Mouse (Mus musculus): ENCODE data around the gene Arfgef2. TPM values are rescaled to one million over a fixed set of nuclear protein-coding genes. Genes with fewer than 3 reads are reported as not detected.

The Arfgef2 gene
- polyA plus RNA-seq, 1 experiment from 2014 or later = 4.0 TPM

DNA sequence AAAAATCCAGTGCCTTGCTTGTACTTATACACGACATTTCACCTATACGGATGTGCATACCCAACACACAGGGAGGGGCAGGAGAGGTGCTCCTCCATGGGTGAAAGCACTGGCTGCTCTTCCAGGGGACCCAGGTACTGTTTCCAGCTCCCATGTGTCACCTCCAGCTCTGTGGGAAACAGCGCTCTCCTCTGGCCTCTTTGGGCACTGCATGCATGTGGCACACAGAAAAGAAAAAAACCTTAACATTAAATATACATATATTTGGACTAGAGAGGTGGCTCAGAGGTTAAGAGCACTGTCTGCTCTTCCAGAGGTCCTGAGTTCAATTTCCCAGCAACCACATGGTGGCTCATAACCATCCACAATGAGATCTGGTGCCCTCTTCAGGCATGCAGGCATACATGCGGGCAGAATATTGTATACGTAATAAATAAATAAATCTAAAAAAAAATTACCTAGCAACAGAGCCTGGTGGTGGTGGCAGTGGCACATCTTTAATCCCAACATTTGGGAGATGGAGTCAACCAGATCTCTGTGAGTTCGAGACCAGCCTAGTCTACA lies 98.4 kb downstream of the Arfgef2 start:
- WGBS = 94% methylated on average over 6 of the region's 6 CpGs
- no peak overlapping the region for H3K27ac ChIP-seq (replicated peaks; ENCODE audit: low read depth, low read length)
- H3K9ac ChIP-seq (replicated peaks; ENCODE audit: low read length) = no peak overlapping the region
- no peaks in the 10 kb centered on the region for H3K36me3 ChIP-seq (replicated peaks; ENCODE audit: control insufficient read depth, insufficient read depth, low read depth, low read length)
- DNase-seq (ENCODE audit: low spot score) (no peak), ATAC-seq (replicated peaks; ENCODE audit: insufficient number of reproducible peaks, low FRiP score, low TSS enrichment, low read depth) (no peak)
- H3K9me3 ChIP-seq (replicated peaks; ENCODE audit: control insufficient read depth, low read length) = no peaks in the 10 kb centered on the region
- H3K4me1 ChIP-seq (ENCODE audit: control insufficient read depth, insufficient read depth, low read length) = no peaks in the 10 kb centered on the region
- H3K4me3 ChIP-seq (ENCODE audit: low read depth, low read length) = no peak overlapping the region
- H3K4me2 ChIP-seq (ENCODE audit: low read depth, low read length) = no peak overlapping the region
- no peaks in the 10 kb centered on the region for H3K27me3 ChIP-seq (ENCODE audit: control insufficient read depth, insufficient read depth, low read length)

- H3K4me1 ChIP-seq (ENCODE audit: control insufficient read depth, insufficient read depth, low read length) = no peaks in the 10 kb centered on the region
- no peaks in the 10 kb centered on the region for H3K9me3 ChIP-seq (replicated peaks; ENCODE audit: control insufficient read depth, low read length)
- peak within 1 kb of the TSS; percentile 93 for H3K4me3 ChIP-seq (ENCODE audit: low read depth, low read length)
- H3K27me3 ChIP-seq (ENCODE audit: control insufficient read depth, insufficient read depth, low read length) = no peaks in the 10 kb centered on the region
- H3K27ac ChIP-seq (replicated peaks; ENCODE audit: low read depth, low read length) = peak within 1 kb of the TSS; percentile 91
- peak within 1 kb of the TSS; percentile 83 for H3K4me2 ChIP-seq (ENCODE audit: low read depth, low read length)
- DNase-seq (ENCODE audit: low spot score) = peak; percentile 99
- peak within 1 kb of the TSS; percentile 87 for H3K9ac ChIP-seq (replicated peaks; ENCODE audit: low read length)
- WGBS = under 1% methylated on average over 79 of the region's 80 CpGs
- ATAC-seq (replicated peaks; ENCODE audit: insufficient number of reproducible peaks, low FRiP score, low TSS enrichment, low read depth) = peak; percentile 96
- H3K36me3 ChIP-seq (replicated peaks; ENCODE audit: control insufficient read depth, insufficient read depth, low read depth, low read length) = no peaks in the 10 kb centered on the region; the same call in 1 of the 2 replicates
Observed at GRCm38 (mm10) chr2:166905711-166906522, 100.5 kb downstream of the Arfgef2 start, which contains the start of gene Cse1l. Gene Cse1l, plus strand, starts transcription at chr2:166906040.

DNA sequence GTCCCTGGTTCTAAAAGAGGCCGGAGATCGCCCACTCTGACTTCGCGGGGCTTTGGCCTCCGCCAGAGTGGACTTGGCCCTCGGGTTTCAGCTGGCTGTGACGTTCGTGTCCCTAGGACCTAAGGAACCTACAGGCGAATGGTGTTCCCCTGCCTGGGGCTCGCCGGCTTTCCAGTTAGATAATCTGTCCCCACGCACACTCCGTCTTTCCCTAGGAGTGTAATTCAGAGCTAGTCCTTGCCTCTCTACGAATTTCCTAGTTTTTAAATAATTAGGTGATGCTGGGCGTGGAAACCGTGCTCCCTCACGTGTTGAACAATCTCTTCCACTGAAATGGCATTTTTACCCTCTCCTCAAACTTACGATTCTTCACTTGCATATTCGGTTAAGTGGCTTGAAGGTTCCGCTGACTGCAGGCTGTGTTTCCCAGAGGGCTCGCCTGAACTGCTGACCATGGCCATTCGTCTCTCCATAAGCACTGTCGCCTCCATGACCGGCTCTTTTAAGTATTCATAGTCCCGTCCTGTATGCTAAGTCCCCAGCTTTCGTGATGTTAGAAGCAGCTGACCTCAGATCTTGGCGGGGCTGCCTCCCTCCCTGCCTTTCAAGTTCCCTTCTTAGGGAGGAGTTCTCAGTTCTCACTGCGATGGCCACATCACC lies 101.3 kb downstream of the Arfgef2 start:
- no peaks in the 10 kb centered on the region for H3K27me3 ChIP-seq (ENCODE audit: control insufficient read depth, insufficient read depth, low read length)
- no peaks in the 10 kb centered on the region for H3K4me1 ChIP-seq (ENCODE audit: control insufficient read depth, insufficient read depth, low read length)
- H3K36me3 ChIP-seq (replicated peaks; ENCODE audit: control insufficient read depth, insufficient read depth, low read depth, low read length) = no peaks in the 10 kb centered on the region; the same call in 1 of the 2 replicates
- 1% methylated on average over 28 of the region's 28 CpGs for WGBS
- peak; percentile 37 for ATAC-seq (replicated peaks; ENCODE audit: insufficient number of reproducible peaks, low FRiP score, low TSS enrichment, low read depth)
- H3K9me3 ChIP-seq (replicated peaks; ENCODE audit: control insufficient read depth, low read length) = no peaks in the 10 kb centered on the region
- DNase-seq (ENCODE audit: low spot score) = no peak
- H3K9ac ChIP-seq (replicated peaks; ENCODE audit: low read length) = peak overlapping the region; percentile 87
- peak overlapping the region; percentile 83 for H3K4me2 ChIP-seq (ENCODE audit: low read depth, low read length)
- peak overlapping the region; percentile 93 for H3K4me3 ChIP-seq (ENCODE audit: low read depth, low read length)
- H3K27ac ChIP-seq (replicated peaks; ENCODE audit: low read depth, low read length) = peak overlapping the region; percentile 91; the same call in 1 of the 2 replicates

- H3K27ac ChIP-seq (replicated peaks; ENCODE audit: low read depth, low read length) = no peak overlapping the region
- H3K36me3 ChIP-seq (replicated peaks; ENCODE audit: control insufficient read depth, insufficient read depth, low read depth, low read length) = no peaks in the 10 kb centered on the region; the same call in 1 of the 2 replicates
- H3K4me3 ChIP-seq (ENCODE audit: low read depth, low read length) = no peak overlapping the region
- no peaks in the 10 kb centered on the region for H3K4me1 ChIP-seq (ENCODE audit: control insufficient read depth, insufficient read depth, low read length)
- H3K9ac ChIP-seq (replicated peaks; ENCODE audit: low read length) = no peak overlapping the region
- no peak overlapping the region for H3K4me2 ChIP-seq (ENCODE audit: low read depth, low read length)
- 98% methylated on average over 3 of the region's 3 CpGs for WGBS
- ATAC-seq (replicated peaks; ENCODE audit: insufficient number of reproducible peaks, low FRiP score, low TSS enrichment, low read depth) (no peak), DNase-seq (ENCODE audit: low spot score) (no peak)
- no peaks in the 10 kb centered on the region for H3K9me3 ChIP-seq (replicated peaks; ENCODE audit: control insufficient read depth, low read length)
- H3K27me3 ChIP-seq (ENCODE audit: control insufficient read depth, insufficient read depth, low read length) = no peaks in the 10 kb centered on the region
Observed at GRCm38 (mm10) chr2:166909729-166910128, 104.3 kb downstream of the Arfgef2 start.

DNA sequence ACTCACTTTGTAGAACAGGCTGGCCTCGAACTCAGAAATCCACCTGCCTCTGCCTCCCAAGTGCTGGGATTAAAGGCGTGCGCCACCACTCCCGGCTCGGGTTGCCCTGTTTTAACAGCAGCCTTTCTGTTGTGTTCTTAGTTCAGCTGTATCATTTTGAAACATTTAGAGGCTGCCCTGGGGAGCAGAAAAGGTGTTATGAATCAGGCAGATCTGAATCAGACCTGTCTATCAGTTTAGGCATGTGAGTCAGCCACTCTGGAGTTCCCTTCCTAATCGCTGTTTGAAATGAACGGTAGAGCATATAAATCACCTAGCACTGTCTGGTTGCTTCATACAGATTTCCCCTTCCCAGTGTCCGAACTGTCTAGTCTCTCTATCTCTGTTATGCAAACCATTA lies 105.1 kb downstream of the Arfgef2 start:
- ATAC-seq (replicated peaks; ENCODE audit: insufficient number of reproducible peaks, low FRiP score, low TSS enrichment, low read depth) (no peak), DNase-seq (ENCODE audit: low spot score) (no peak)
- Histone ChIP-seq H3K9me3 (replicated peaks; ENCODE audit: control insufficient read depth, low read length) (no peaks in the 10 kb centered on the region), H3K9ac (replicated peaks; ENCODE audit: low read length) (no peak overlapping the region), H3K4me2 (ENCODE audit: low read depth, low read length) (no peak overlapping the region), H3K4me1 (ENCODE audit: control insufficient read depth, insufficient read depth, low read length) (no peaks in the 10 kb centered on the region), H3K27me3 (ENCODE audit: control insufficient read depth, insufficient read depth, low read length) (no peaks in the 10 kb centered on the region), H3K4me3 (ENCODE audit: low read depth, low read length) (no peak overlapping the region), H3K36me3 (replicated peaks; ENCODE audit: control insufficient read depth, insufficient read depth, low read depth, low read length) (no peaks in the 10 kb centered on the region; the same call in 1 of the 2 replicates), H3K27ac (replicated peaks; ENCODE audit: low read depth, low read length) (no peak overlapping the region)
- 94% methylated on average over 8 of the region's 8 CpGs for WGBS

GRCm38 (mm10) chr2:166923971-166924370 lies 118.6 kb downstream of the Arfgef2 start:
- 91% methylated on average over 2 of the region's 2 CpGs for WGBS
- no peak overlapping the region for H3K9ac ChIP-seq (replicated peaks; ENCODE audit: low read length)
- no peaks in the 10 kb centered on the region; the same call in none of the 2 replicates for H3K36me3 ChIP-seq (replicated peaks; ENCODE audit: control insufficient read depth, insufficient read depth, low read depth, low read length)
- ATAC-seq (replicated peaks; ENCODE audit: insufficient number of reproducible peaks, low FRiP score, low TSS enrichment, low read depth) = no peak
- no peak overlapping the region for H3K4me2 ChIP-seq (ENCODE audit: low read depth, low read length)
- no peak overlapping the region for H3K27ac ChIP-seq (replicated peaks; ENCODE audit: low read depth, low read length)
- DNase-seq (ENCODE audit: low spot score) = no peak
- H3K9me3 ChIP-seq (replicated peaks; ENCODE audit: control insufficient read depth, low read length) = no peaks in the 10 kb centered on the region
- H3K4me3 ChIP-seq (ENCODE audit: low read depth, low read length) = no peak overlapping the region
- H3K27me3 ChIP-seq (ENCODE audit: control insufficient read depth, insufficient read depth, low read length) = no peaks in the 10 kb centered on the region
- no peaks in the 10 kb centered on the region for H3K4me1 ChIP-seq (ENCODE audit: control insufficient read depth, insufficient read depth, low read length)

DNA sequence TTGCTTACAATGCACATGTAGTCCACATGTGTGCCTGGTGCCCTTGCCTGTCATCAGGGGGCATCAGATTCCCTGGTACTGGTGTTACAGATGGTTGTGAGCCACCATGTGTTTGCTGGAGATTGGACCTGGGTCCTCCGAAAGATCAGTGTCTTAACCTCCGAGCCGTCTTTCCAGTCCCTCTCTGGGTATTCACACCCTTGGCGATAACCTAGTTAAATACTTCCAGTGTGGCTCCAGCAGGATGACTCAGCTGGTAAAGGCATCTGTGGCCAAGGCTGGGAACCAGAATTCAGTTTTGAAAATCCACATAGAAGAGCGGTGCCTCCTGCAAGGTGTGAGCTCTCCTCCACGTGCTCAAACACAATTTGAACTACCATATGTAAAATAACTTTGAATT lies 128.6 kb downstream of the Arfgef2 start:
- ATAC-seq (replicated peaks; ENCODE audit: insufficient number of reproducible peaks, low FRiP score, low TSS enrichment, low read depth) = no peak

GRCm38 (mm10) chr2:166934416-166934815 lies 129.0 kb downstream of the Arfgef2 start:
- Histone ChIP-seq H3K27ac (replicated peaks; ENCODE audit: low read depth, low read length) (no peak overlapping the region), H3K4me2 (ENCODE audit: low read depth, low read length) (no peak overlapping the region), H3K27me3 (ENCODE audit: control insufficient read depth, insufficient read depth, low read length) (no peaks in the 10 kb centered on the region), H3K9ac (replicated peaks; ENCODE audit: low read length) (no peak overlapping the region), H3K4me3 (ENCODE audit: low read depth, low read length) (no peak overlapping the region), H3K36me3 (replicated peaks; ENCODE audit: control insufficient read depth, insufficient read depth, low read depth, low read length) (peaks cover 21% of the 10 kb centered on the region), H3K4me1 (ENCODE audit: control insufficient read depth, insufficient read depth, low read length) (no peaks in the 10 kb centered on the region), H3K9me3 (replicated peaks; ENCODE audit: control insufficient read depth, low read length) (no peaks in the 10 kb centered on the region)
- DNase-seq (ENCODE audit: low spot score) (no peak), ATAC-seq (replicated peaks; ENCODE audit: insufficient number of reproducible peaks, low FRiP score, low TSS enrichment, low read depth) (no peak)
- WGBS = 90% methylated on average over 5 of the region's 5 CpGs

More for the DNA sequence above, 128.6 kb downstream of the Arfgef2 start:
- H3K4me1 ChIP-seq (ENCODE audit: control insufficient read depth, insufficient read depth, low read length) = no peaks in the 10 kb centered on the region
- no peak overlapping the region for H3K27ac ChIP-seq (replicated peaks; ENCODE audit: low read depth, low read length)
- peaks cover 21% of the 10 kb centered on the region for H3K36me3 ChIP-seq (replicated peaks; ENCODE audit: control insufficient read depth, insufficient read depth, low read depth, low read length)
- H3K9me3 ChIP-seq (replicated peaks; ENCODE audit: control insufficient read depth, low read length) = no peaks in the 10 kb centered on the region
- H3K9ac ChIP-seq (replicated peaks; ENCODE audit: low read length) = no peak overlapping the region
- H3K4me2 ChIP-seq (ENCODE audit: low read depth, low read length) = no peak overlapping the region
- DNase-seq (ENCODE audit: low spot score) = no peak
- H3K27me3 ChIP-seq (ENCODE audit: control insufficient read depth, insufficient read depth, low read length) = no peaks in the 10 kb centered on the region
- WGBS = 91% methylated on average over 6 of the region's 6 CpGs
- no peak overlapping the region for H3K4me3 ChIP-seq (ENCODE audit: low read depth, low read length)
